Mouse (Mus musculus): Measurements from ENCODE around the gene Rdh19. TPM values are rescaled to one million over a fixed set of nuclear protein-coding genes. Genes with fewer than 3 reads are reported as not detected.
"Not testable (repeated sequence)": the region's sequence is repeated elsewhere in the genome, so short reads cannot be mapped to it uniquely, and the experiment has no call there.

Rdh19 gene
- total and polyA plus RNA-seq, 3 experiments, result not detected

- H3K4me2 ChIP-seq (ENCODE audit: insufficient read depth, low read depth, poor library complexity, severe bottlenecking), result no peak overlapping the region
- H3K27ac ChIP-seq (ENCODE audit: insufficient read depth, low read depth), result no peak overlapping the region
- no peaks in the 10 kb centered on the region for H3K9me3 ChIP-seq (replicated peaks; ENCODE audit: low read length)
- H3K9ac ChIP-seq (ENCODE audit: insufficient read depth, low read depth), result no peak overlapping the region
- no peaks in the 10 kb centered on the region for H3K79me2 ChIP-seq (replicated peaks; ENCODE audit: control insufficient read depth, extremely low read depth, insufficient read depth, poor library complexity, severe bottlenecking)
- no peak for TF ChIP-seq MXI1 (IDR thresholded peaks at IDR 0.05; ENCODE audit: low read depth, low read length)
- no peak for TF ChIP-seq GABPA (IDR thresholded peaks at IDR 0.05; ENCODE audit: insufficient replicate concordance, low read depth, low read length)
- no peak for TF ChIP-seq ZC3H11A (IDR thresholded peaks at IDR 0.05; ENCODE audit: low read depth, low read length)
- TF ChIP-seq ETS1 (conservative IDR thresholded peaks at IDR 0.05; ENCODE audit: low read depth, low read length), result no peak
- TF ChIP-seq POLR2A (IDR thresholded peaks at IDR 0.05; ENCODE audit: low read depth, low read length), result no peak
- TF ChIP-seq HCFC1 (IDR thresholded peaks at IDR 0.05; ENCODE audit: low read depth, low read length), result no peak
- no peak for TF ChIP-seq RCOR1 (conservative IDR thresholded peaks at IDR 0.05; ENCODE audit: low read depth, low read length)
- no peak for TF ChIP-seq ZNF384 (IDR thresholded peaks at IDR 0.05; ENCODE audit: low read depth, low read length)
- no peak for TF ChIP-seq USF2 (conservative IDR thresholded peaks at IDR 0.05; ENCODE audit: low read depth, low read length)
- no peak for TF ChIP-seq JUN (IDR thresholded peaks at IDR 0.05; ENCODE audit: insufficient read depth, low read depth, low read length)
- TF ChIP-seq ELF1 (IDR thresholded peaks at IDR 0.05; ENCODE audit: low read depth, low read length), result no peak
- TF ChIP-seq CTCF (conservative IDR thresholded peaks at IDR 0.05 in 1 of 2, IDR thresholded peaks at IDR 0.05 in 1 of 2; ENCODE audit: low read depth in 2 of 2, low read length in 2 of 2), result no peak
- TF ChIP-seq MAX (IDR thresholded peaks at IDR 0.05; ENCODE audit: low read length), result no peak
- no peak for TF ChIP-seq TCF12 (IDR thresholded peaks at IDR 0.05; ENCODE audit: low read depth, low read length)
- TF ChIP-seq SMC3 (IDR thresholded peaks at IDR 0.05; ENCODE audit: low read depth, low read length), result no peak
- TF ChIP-seq CHD2 (IDR thresholded peaks at IDR 0.05; ENCODE audit: low read length), result no peak
- no peak for TF ChIP-seq IRF4 (IDR thresholded peaks at IDR 0.05; ENCODE audit: low read depth, low read length)
- no peak for TF ChIP-seq MAZ (IDR thresholded peaks at IDR 0.05; ENCODE audit: low read depth, low read length)
- no peaks in the 10 kb centered on the region for H3K4me1 ChIP-seq (ENCODE audit: control insufficient read depth in 1 of 2, insufficient read depth in 2 of 2)
- dilution Hi-C loops (cut with MboI; ENCODE audit: extremely low pct_ligation_motif_present, extremely low pct_unique_long_range_greater_than_20kb, low sequenced_read_pairs) (no loop called here), in situ Hi-C loops (cut with MboI; ENCODE audit: low pct_ligation_motif_present, low pct_unique_long_range_greater_than_20kb, low sequenced_read_pairs) (no loop called here)
- H3K36me3 ChIP-seq (replicated peaks in 1 of 2; ENCODE audit: control insufficient read depth in 1 of 2, insufficient read depth in 1 of 2, low read length in 1 of 2), result no peaks in the 10 kb centered on the region
- no peak overlapping the region for H3K4me3 ChIP-seq (replicated peaks in 1 of 3; ENCODE audit: low read depth in 2 of 3, low read length in 2 of 3, poor library complexity in 1 of 3)
- DNase-seq (ENCODE audit: extremely low read depth), result no peak
- peaks cover 21% of the 10 kb centered on the region for H3K27me3 ChIP-seq (replicated peaks)
Observed at GRCm38 (mm10) chr10:127815888-127816287, 33.8 kb upstream of the Rdh19 start.

- DNase-seq (ENCODE audit: extremely low read depth); dilution Hi-C loops (cut with MboI; ENCODE audit: extremely low pct_ligation_motif_present, extremely low pct_unique_long_range_greater_than_20kb, low sequenced_read_pairs); H3K4me1 ChIP-seq (ENCODE audit: control insufficient read depth in 1 of 2, insufficient read depth in 2 of 2); H3K4me2 ChIP-seq (ENCODE audit: insufficient read depth, low read depth, poor library complexity, severe bottlenecking); H3K27ac ChIP-seq (ENCODE audit: insufficient read depth, low read depth); H3K9ac ChIP-seq (ENCODE audit: insufficient read depth, low read depth); H3K4me3 ChIP-seq (replicated peaks in 1 of 3; ENCODE audit: low read depth in 2 of 3, low read length in 2 of 3, poor library complexity in 1 of 3); H3K36me3 ChIP-seq (replicated peaks in 1 of 2; ENCODE audit: control insufficient read depth in 1 of 2, insufficient read depth in 1 of 2, low read length in 1 of 2); H3K79me2 ChIP-seq (replicated peaks; ENCODE audit: control insufficient read depth, extremely low read depth, insufficient read depth, poor library complexity, severe bottlenecking); H3K9me3 ChIP-seq (replicated peaks; ENCODE audit: low read length); in situ Hi-C loops (cut with MboI; ENCODE audit: low pct_ligation_motif_present, low pct_unique_long_range_greater_than_20kb, low sequenced_read_pairs): not testable (repeated sequence)
- peaks cover 22% of the 10 kb centered on the region for H3K27me3 ChIP-seq (replicated peaks)
Observed at GRCm38 (mm10) chr10:127817268-127817910, 32.3 kb upstream of the Rdh19 start.

- in situ Hi-C loops (cut with MboI; ENCODE audit: low pct_ligation_motif_present, low pct_unique_long_range_greater_than_20kb, low sequenced_read_pairs); H3K4me2 ChIP-seq (ENCODE audit: insufficient read depth, low read depth, poor library complexity, severe bottlenecking); H3K79me2 ChIP-seq (replicated peaks; ENCODE audit: control insufficient read depth, extremely low read depth, insufficient read depth, poor library complexity, severe bottlenecking); H3K9me3 ChIP-seq (replicated peaks; ENCODE audit: low read length); H3K4me1 ChIP-seq (ENCODE audit: control insufficient read depth in 1 of 2, insufficient read depth in 2 of 2); H3K27me3 ChIP-seq (replicated peaks); H3K27ac ChIP-seq (ENCODE audit: insufficient read depth, low read depth); DNase-seq (ENCODE audit: extremely low read depth); H3K4me3 ChIP-seq (replicated peaks in 1 of 3; ENCODE audit: low read depth in 2 of 3, low read length in 2 of 3, poor library complexity in 1 of 3); H3K9ac ChIP-seq (ENCODE audit: insufficient read depth, low read depth); H3K36me3 ChIP-seq (replicated peaks in 1 of 2; ENCODE audit: control insufficient read depth in 1 of 2, insufficient read depth in 1 of 2, low read length in 1 of 2); dilution Hi-C loops (cut with MboI; ENCODE audit: extremely low pct_ligation_motif_present, extremely low pct_unique_long_range_greater_than_20kb, low sequenced_read_pairs): not testable (repeated sequence)
Observed at GRCm38 (mm10) chr10:127821806-127822205, 27.9 kb upstream of the Rdh19 start.

All from CH12.LX (cell line).